Mouse (Mus musculus) Muller cell, postnatal 12 days (primary cell): ENCODE data around the gene Gm4353.
A peak's percentile ranks its signal among the peaks of the same experiment; 100 is the strongest.

ENCODE experiments used
- DNase-seq: peaks from one replicate; pipeline ENCODE4 v3.0.0-alpha.2; 2015; ENCODE audit errors: inconsistent ontology term

Gm4353 gene

GRCm38 (mm10) chr7:116040470-116041019, 43.9 kb downstream of the Gm4353 start:
- DNase-seq: no peak

GRCm38 (mm10) chr7:116039538-116040466, 44.6 kb downstream of the Gm4353 start:
- peak; percentile 83 for DNase-seq

- no peak for DNase-seq
These were observed 45.3 kb downstream of the Gm4353 start, which contains the start of gene 1110004F10Rik for GRCm38 (mm10) chr7:116039196-116039537. 1110004F10Rik (plus strand) TSS chr7:116039397.

GRCm38 (mm10) chr7:116038511-116038910, 45.9 kb downstream of the Gm4353 start, which contains the start of gene Sox6:
Sox6 (minus strand) TSS chr7:116038796.
- DNase-seq: no peak

- DNase-seq: no peak
These were observed 46.4 kb downstream of the Gm4353 start for GRCm38 (mm10) chr7:116038024-116038423.

- no peak for DNase-seq
These were observed 47.6 kb downstream of the Gm4353 start for GRCm38 (mm10) chr7:116036591-116037555.

- no peak for DNase-seq
These were observed 48.9 kb downstream of the Gm4353 start for GRCm38 (mm10) chr7:116035504-116035903.

GRCm38 (mm10) chr7:116034282-116034758, 50.1 kb downstream of the Gm4353 start:
- peak; percentile 96 for DNase-seq

- peak; percentile 88 for DNase-seq
These were observed 50.8 kb downstream of the Gm4353 start for GRCm38 (mm10) chr7:116033371-116034241.
